Mouse (Mus musculus): Measurements from ENCODE around the gene Pfkfb4. TPM values are rescaled to one million over a fixed set of nuclear protein-coding genes. Genes with fewer than 3 reads are reported as not detected.

The Pfkfb4 gene
- total RNA-seq, 2 experiments from 2014 or later: 19.2 to 25.8 TPM

- intact Hi-C loops (cut with DNase I): no loop called here
- DNase-seq (ENCODE audit: extremely low spot score in 1 of 2, low spot score in 2 of 2): no peak
Measured at GRCm38 (mm10) chr9:109052490-109053260, 61.1 kb downstream of the Pfkfb4 start.

GRCm38 (mm10) chr9:109053366-109053765, 61.8 kb downstream of the Pfkfb4 start:
- intact Hi-C loops (cut with DNase I): no loop called here
- DNase-seq (ENCODE audit: extremely low spot score in 1 of 2, low spot score in 2 of 2): no peak

GRCm38 (mm10) chr9:109053851-109054250, 62.3 kb downstream of the Pfkfb4 start:
- no peak for DNase-seq (ENCODE audit: extremely low spot score in 1 of 2, low spot score in 2 of 2)
- intact Hi-C loops (cut with DNase I): no loop called here

- intact Hi-C loops (cut with DNase I): no loop called here
Measured at GRCm38 (mm10) chr9:109054712-109055111, 63.1 kb downstream of the Pfkfb4 start.

GRCm38 (mm10) chr9:109055271-109056030, 63.9 kb downstream of the Pfkfb4 start:
- no peak for DNase-seq (ENCODE audit: extremely low spot score in 1 of 2, low spot score in 2 of 2)
- intact Hi-C loops (cut with DNase I): no loop called here

More at GRCm38 (mm10) chr9:109054712-109055111, 63.1 kb downstream of the Pfkfb4 start:
- DNase-seq (ENCODE audit: extremely low spot score in 1 of 2, low spot score in 2 of 2): peak; percentile 75 to 83

GRCm38 (mm10) chr9:109056081-109056690, 64.6 kb downstream of the Pfkfb4 start:
- DNase-seq (ENCODE audit: extremely low spot score in 1 of 2, low spot score in 2 of 2): no peak
- intact Hi-C loops (cut with DNase I): no loop called here

GRCm38 (mm10) chr9:109056916-109057315, 65.3 kb downstream of the Pfkfb4 start:
- no peak for DNase-seq (ENCODE audit: extremely low spot score in 1 of 2, low spot score in 2 of 2)
- intact Hi-C loops (cut with DNase I): no loop called here

GRCm38 (mm10) chr9:109057543-109057942, 66.0 kb downstream of the Pfkfb4 start:
- intact Hi-C loops (cut with DNase I): no loop called here
- no peak for DNase-seq (ENCODE audit: extremely low spot score in 1 of 2, low spot score in 2 of 2)

GRCm38 (mm10) chr9:109058006-109058765, 66.6 kb downstream of the Pfkfb4 start:
- intact Hi-C loops (cut with DNase I): loop anchor here (2.0 kb wide), 1 partner anchor 55 kb away; no protein-coding TSS in a partner anchor
- no peak for DNase-seq (ENCODE audit: extremely low spot score in 1 of 2, low spot score in 2 of 2)

- peak; percentile 84 to 92 for DNase-seq (ENCODE audit: extremely low spot score in 1 of 2, low spot score in 2 of 2)
- intact Hi-C loops (cut with DNase I): loop anchor here (2.0 kb wide), 1 partner anchor 57 kb away; no protein-coding TSS in a partner anchor
Measured at GRCm38 (mm10) chr9:109059136-109059903, 67.7 kb downstream of the Pfkfb4 start, which contains the start of gene Trex1. Gene Trex1, minus strand, starts transcription at chr9:109059734.

GRCm38 (mm10) chr9:109060184-109060897, 68.8 kb downstream of the Pfkfb4 start:
- intact Hi-C loops (cut with DNase I): loop anchor here (5.0 kb wide), 1 partner anchor 123 kb away; the partner anchor contains the start of gene Uqcrc1
- DNase-seq (ENCODE audit: extremely low spot score in 1 of 2, low spot score in 2 of 2): no peak

GRCm38 (mm10) chr9:109060898-109061295, 69.3 kb downstream of the Pfkfb4 start:
- DNase-seq (ENCODE audit: extremely low spot score in 1 of 2, low spot score in 2 of 2): no peak
- intact Hi-C loops (cut with DNase I): loop anchor here (5.0 kb wide), 1 partner anchor 124 kb away; the partner anchor contains the start of gene Uqcrc1

- DNase-seq (ENCODE audit: extremely low spot score in 1 of 2, low spot score in 2 of 2): no peak
- intact Hi-C loops (cut with DNase I): loop anchor here (5.0 kb wide), 1 partner anchor 121 kb away; no protein-coding TSS in a partner anchor
Measured at GRCm38 (mm10) chr9:109068095-109068735, 76.6 kb downstream of the Pfkfb4 start.

GRCm38 (mm10) chr9:109073661-109074573, 82.3 kb downstream of the Pfkfb4 start, which contains the start of gene Atrip:
Gene Atrip, minus strand, starts transcription at chr9:109074124.
- intact Hi-C loops (cut with DNase I): no loop called here
- DNase-seq (ENCODE audit: extremely low spot score in 1 of 2, low spot score in 2 of 2): peak; percentile 94 to 95

GRCm38 (mm10) chr9:109080516-109080915, 88.9 kb downstream of the Pfkfb4 start:
- intact Hi-C loops (cut with DNase I): no loop called here
- DNase-seq (ENCODE audit: extremely low spot score in 1 of 2, low spot score in 2 of 2): no peak

- DNase-seq (ENCODE audit: extremely low spot score in 1 of 2, low spot score in 2 of 2): no peak
- intact Hi-C loops (cut with DNase I): no loop called here
Measured at GRCm38 (mm10) chr9:109081749-109082123, 90.2 kb downstream of the Pfkfb4 start.

Data from left cerebral cortex, postnatal 10 days (tissue).